Mouse (Mus musculus) embryonic facial prominence, embryonic 12.5 days (tissue): ENCODE measurements around the gene Nr1i3. TPM values are rescaled to one million over a fixed set of nuclear protein-coding genes. Genes with fewer than 3 reads are reported as not detected.
A peak's percentile ranks its signal among the peaks of the same experiment; 100 is the strongest.
"Not testable (repeated sequence)": the region's sequence is repeated elsewhere in the genome, so short reads cannot be mapped to it uniquely, and the experiment has no call there.

Experiments
- ATAC-seq: fragments of 200-750 bp; cut with Nextera tagmentation; 2 replicates; pipeline ENCODE4 v1.8.0; 2017; ENCODE audit not compliant: insufficient number of reproducible peaks, insufficient read depth, low FRiP score, low TSS enrichment
- H3K27ac ChIP-seq: fragments of 300-500 bp; sonication (generic); 2 replicates; pipeline ENCODE4 v1.5.1; 2016; ENCODE audit warnings: mild to moderate bottlenecking
- H3K27me3 ChIP-seq: fragments of 300-500 bp; sonication (generic); 2 replicates; pipeline ENCODE4 v1.6.1; 2016; ENCODE audit warnings: mild to moderate bottlenecking, moderate library complexity
- H3K36me3 ChIP-seq: fragments of 300-500 bp; sonication (generic); 2 replicates; pipeline ENCODE4 v1.6.1; 2016; ENCODE audit warnings: mild to moderate bottlenecking
- H3K4me1 ChIP-seq: fragments of 300-500 bp; sonication (generic); 2 replicates; pipeline ENCODE4 v1.6.1; 2016
- H3K4me2 ChIP-seq: fragments of 300-500 bp; sonication (generic); replicated peaks from 2 replicates; pipeline ENCODE4 v1.6.1; 2016; ENCODE audit warnings: mild to moderate bottlenecking, moderate library complexity
- H3K4me3 ChIP-seq: fragments of 300-500 bp; sonication (generic); 2 replicates; pipeline ENCODE4 v1.5.1; 2016; ENCODE audit warnings: mild to moderate bottlenecking
- H3K9ac ChIP-seq: fragments of 300-500 bp; sonication (generic); 2 replicates; pipeline ENCODE4 v1.6.1; 2016; ENCODE audit warnings: mild to moderate bottlenecking, moderate library complexity
- H3K9me3 ChIP-seq: fragments of 300-500 bp; sonication (generic); 2 replicates; pipeline ENCODE4 v1.6.1; 2016; ENCODE audit warnings: mild to moderate bottlenecking, moderate library complexity
- WGBS: fragments of 180-500 bp; shearing (Covaris S2); methylation state at CpG from one replicate; pipeline ENCODE4 v1.1.7; 2016; 5-methylcytosine and 5-hydroxymethylcytosine counted together
- polyA plus RNA-seq: library from polyadenylated mRNA; unstranded; fragments of >200 nt; fragmentation: Nextera tagmentation; extraction: Ambion mirVana; gene quantifications from 2 replicates; pipeline ENCODE4 v1.2.1, GENCODE M21; 2016

Nr1i3 gene
- polyA plus RNA-seq, 1 experiment from 2014 or later: 0.26 TPM

DNA sequence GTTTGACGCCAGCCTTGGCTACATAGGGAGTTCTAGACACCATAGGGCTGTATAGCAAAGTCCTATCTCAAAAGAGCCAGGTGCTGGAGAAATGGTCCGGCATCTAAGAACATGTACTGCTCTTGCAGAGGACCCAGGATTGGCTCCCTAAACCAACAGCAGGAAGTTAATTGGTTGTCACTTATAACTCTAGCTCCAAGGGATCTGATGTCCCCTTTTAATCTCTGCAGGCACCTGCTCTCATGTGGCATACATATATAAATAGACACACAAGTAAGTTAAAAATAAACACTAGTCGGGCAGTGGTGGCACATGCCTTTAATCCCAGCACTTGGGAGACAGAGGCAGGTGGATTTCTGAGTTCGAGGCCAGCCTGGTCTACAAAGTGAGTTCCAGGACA is 22.0 kb downstream of the Nr1i3 start:
- Histone ChIP-seq H3K27me3 (no peaks in the 10 kb centered on the region), H3K4me3 (no peak overlapping the region), H3K9ac (no peak overlapping the region), H3K4me2 (no peak overlapping the region), H3K27ac (no peak overlapping the region), H3K9me3 (no peaks in the 10 kb centered on the region), H3K36me3 (peaks cover 72% of the 10 kb centered on the region), H3K4me1 (peaks cover under 1% of the 10 kb centered on the region)
- WGBS: 83% methylated on average over 4 of the region's 4 CpGs
- no peak for ATAC-seq

DNA sequence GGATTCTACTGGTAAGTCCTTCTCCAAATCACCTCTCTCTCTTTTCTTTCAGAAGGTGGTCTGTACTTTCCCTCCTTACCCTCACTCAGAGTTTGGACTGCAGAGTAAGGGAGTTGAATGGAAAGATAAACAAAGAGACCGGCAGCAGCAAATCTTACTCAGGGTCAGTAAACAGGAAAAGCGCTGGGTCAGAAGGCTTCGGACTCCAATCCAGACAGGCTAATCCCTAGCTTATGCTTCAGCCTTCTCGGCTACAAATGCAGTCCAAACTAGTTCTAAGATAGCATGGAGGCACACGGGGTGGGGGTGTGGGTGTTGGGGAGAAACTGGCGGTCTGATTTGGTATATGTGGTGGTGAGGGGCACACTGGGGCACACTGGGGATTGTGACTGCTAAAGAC is 23.7 kb downstream of the Nr1i3 start:
- no peaks in the 10 kb centered on the region for H3K4me1 ChIP-seq
- peaks cover 89% of the 10 kb centered on the region for H3K36me3 ChIP-seq
- H3K4me3 ChIP-seq: no peak overlapping the region
- H3K9me3 ChIP-seq: no peaks in the 10 kb centered on the region
- WGBS: 82% methylated on average over 6 of the region's 6 CpGs
- no peak overlapping the region for H3K4me2 ChIP-seq
- no peaks in the 10 kb centered on the region for H3K27me3 ChIP-seq
- no peak overlapping the region for H3K9ac ChIP-seq
- ATAC-seq: no peak
- no peak overlapping the region for H3K27ac ChIP-seq

DNA sequence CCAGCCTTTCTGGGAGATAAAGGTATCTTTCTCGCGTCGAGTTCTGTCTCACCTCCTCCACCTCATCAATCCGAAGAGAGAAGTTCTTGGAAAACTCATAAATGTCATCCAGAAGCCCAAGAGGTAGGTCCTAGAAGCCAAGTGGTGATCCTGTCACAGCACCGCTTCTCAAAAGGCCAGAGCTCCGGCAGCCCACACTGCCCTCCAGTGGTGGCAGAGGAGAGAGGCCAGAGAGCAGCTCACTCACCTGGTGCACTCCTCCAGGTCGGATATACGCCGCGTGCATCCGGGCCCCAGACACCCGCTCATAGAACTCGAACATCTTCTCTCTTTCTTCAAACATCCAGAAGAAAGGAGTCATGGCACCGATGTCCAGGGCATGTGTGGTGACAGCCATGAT is 24.7 kb downstream of the Nr1i3 start:
- no peak overlapping the region for H3K4me2 ChIP-seq
- no peaks in the 10 kb centered on the region for H3K27me3 ChIP-seq
- H3K4me3 ChIP-seq: no peak overlapping the region
- H3K9me3 ChIP-seq: no peaks in the 10 kb centered on the region
- 75% methylated on average over 14 of the region's 14 CpGs for WGBS
- H3K9ac ChIP-seq: no peak overlapping the region
- peaks cover 96% of the 10 kb centered on the region for H3K36me3 ChIP-seq
- H3K4me1 ChIP-seq: no peaks in the 10 kb centered on the region
- H3K27ac ChIP-seq: no peak overlapping the region
- ATAC-seq: no peak

DNA sequence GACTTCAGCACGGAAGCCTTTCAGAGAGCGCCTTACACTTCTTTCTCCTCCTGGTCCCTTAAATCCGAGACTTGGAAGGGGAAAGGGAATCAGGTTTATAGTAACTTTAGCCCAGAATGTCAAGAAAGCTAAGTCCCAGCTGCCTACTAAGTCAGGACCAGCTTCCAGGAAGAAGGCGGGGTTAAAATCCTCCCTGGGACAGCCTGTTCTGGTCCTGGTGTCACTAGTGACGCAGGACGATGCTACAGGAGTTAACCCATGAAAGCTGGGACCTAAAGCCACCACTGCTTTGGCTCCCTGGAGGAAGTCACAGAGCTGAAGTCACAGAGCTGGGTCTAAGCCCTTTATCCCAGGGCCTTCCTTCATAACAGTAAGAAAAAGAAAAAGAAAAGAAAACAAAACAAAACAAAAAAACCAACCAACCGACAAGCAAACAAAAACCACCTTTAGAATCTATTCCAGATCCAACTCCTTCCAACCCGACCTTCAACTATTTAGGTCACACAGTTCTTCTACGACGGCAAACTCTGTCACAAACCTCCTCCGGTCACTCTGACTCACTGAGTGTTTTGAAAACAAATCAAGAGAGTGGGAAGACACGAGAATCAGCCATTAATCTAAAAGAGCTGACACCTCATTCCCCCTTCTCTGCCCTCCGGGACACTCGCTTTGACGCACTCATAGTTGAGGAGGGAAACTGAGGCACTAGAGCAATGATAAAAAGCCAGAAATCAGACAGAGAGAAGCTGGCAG is 26.4 kb downstream of the Nr1i3 start:
- ATAC-seq: no peak
- Histone ChIP-seq H3K27ac (no peak overlapping the region), H3K4me3 (no peak overlapping the region), H3K9ac (no peak overlapping the region), H3K36me3 (peaks cover 85% of the 10 kb centered on the region), H3K4me2 (no peak overlapping the region), H3K27me3 (no peaks in the 10 kb centered on the region), H3K4me1 (0 out of 2 replicates have a peak, but pooled peaks cover 3% of the 10 kb centered on the region), H3K9me3 (no peaks in the 10 kb centered on the region)
- WGBS: 74% methylated on average over 15 of the region's 15 CpGs

DNA sequence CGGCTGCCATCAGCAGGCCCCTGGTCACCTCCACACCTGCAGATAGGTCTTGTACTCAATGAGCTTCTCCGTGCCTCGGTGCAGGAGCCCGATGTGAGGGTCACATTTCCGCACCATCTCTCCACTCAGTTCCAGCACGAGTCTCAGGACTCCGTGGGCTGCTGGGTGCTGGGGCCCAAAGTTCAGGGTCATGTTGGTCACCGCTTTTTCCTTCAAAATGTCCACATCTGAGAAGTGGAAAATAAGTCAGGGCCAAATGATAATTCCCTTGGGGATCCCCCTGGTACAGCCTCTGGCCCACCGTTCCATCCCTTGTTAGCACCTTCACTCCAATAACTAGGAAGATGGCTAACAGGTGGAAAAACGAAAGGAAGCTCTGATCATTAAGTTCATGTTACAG is 27.1 kb downstream of the Nr1i3 start:
- Histone ChIP-seq H3K36me3 (peaks cover 83% of the 10 kb centered on the region), H3K4me3 (no peak overlapping the region), H3K4me2 (no peak overlapping the region), H3K9ac (no peak overlapping the region), H3K27ac (no peak overlapping the region), H3K27me3 (no peaks in the 10 kb centered on the region), H3K4me1 (peaks cover 9% of the 10 kb centered on the region; the same call in 1 of the 2 replicates), H3K9me3 (no peaks in the 10 kb centered on the region)
- no peak for ATAC-seq
- 86% methylated on average over 10 of the region's 10 CpGs for WGBS

DNA sequence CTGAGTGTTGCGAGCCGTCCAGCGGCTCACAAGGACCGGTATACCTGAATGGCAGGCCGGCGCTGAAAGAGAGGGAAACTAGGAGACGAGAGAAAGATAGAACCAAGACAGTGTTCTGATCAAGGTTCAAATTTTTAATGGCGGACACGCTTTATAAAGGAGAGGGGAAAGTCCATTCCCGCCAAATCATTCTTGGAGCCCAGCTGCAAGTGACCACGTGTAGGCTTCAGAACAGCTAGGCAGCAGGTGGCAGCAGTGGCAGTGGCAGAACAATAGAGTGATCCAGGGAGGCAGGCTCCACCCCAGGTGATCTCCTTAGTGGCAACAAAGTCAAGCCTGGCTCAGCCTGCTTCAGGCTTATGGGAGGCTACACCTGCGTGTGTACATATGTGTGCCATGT is 28.2 kb downstream of the Nr1i3 start:
- H3K9ac ChIP-seq: not testable (repeated sequence)
- peaks cover 73% of the 10 kb centered on the region for H3K36me3 ChIP-seq
- WGBS: 83% methylated on average over 12 of the region's 12 CpGs

DNA sequence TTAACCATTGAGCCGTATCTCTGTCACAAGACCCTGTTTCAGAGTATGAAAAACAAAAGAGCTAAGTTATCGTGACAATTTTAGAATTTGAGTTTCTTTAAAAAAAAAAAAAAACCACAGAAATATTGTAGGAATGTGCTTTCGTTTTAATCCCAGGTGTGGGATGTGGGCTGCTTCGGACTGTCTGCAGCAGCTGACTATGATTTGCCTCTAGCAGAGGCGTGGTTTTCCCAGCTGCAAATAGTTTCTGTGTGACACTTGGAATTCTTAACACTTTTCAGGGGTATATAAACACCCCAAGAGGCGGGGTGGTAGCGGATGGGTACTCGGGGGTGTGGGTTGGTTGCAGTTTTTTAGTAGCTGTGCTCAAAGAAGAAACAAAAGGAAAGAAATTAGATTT is 31.6 kb downstream of the Nr1i3 start:
- Histone ChIP-seq H3K27me3 (no peaks in the 10 kb centered on the region), H3K4me2 (peak overlapping the region; percentile 70; the same call in 1 of the 2 replicates), H3K4me3 (no peak overlapping the region), H3K27ac (no peak overlapping the region), H3K4me1 (peaks cover 42% of the 10 kb centered on the region), H3K36me3 (peaks cover 41% of the 10 kb centered on the region), H3K9ac (no peak overlapping the region), H3K9me3 (no peaks in the 10 kb centered on the region)
- ATAC-seq: no peak
- WGBS: 81% methylated on average over 8 of the region's 8 CpGs

More for the DNA sequence above, 28.2 kb downstream of the Nr1i3 start:
- H3K4me2 ChIP-seq, H3K27me3 ChIP-seq, ATAC-seq, H3K9me3 ChIP-seq, H3K27ac ChIP-seq, H3K4me3 ChIP-seq: not testable (repeated sequence)
- H3K4me1 ChIP-seq: peaks cover 13% of the 10 kb centered on the region; the same call in 1 of the 2 replicates

DNA sequence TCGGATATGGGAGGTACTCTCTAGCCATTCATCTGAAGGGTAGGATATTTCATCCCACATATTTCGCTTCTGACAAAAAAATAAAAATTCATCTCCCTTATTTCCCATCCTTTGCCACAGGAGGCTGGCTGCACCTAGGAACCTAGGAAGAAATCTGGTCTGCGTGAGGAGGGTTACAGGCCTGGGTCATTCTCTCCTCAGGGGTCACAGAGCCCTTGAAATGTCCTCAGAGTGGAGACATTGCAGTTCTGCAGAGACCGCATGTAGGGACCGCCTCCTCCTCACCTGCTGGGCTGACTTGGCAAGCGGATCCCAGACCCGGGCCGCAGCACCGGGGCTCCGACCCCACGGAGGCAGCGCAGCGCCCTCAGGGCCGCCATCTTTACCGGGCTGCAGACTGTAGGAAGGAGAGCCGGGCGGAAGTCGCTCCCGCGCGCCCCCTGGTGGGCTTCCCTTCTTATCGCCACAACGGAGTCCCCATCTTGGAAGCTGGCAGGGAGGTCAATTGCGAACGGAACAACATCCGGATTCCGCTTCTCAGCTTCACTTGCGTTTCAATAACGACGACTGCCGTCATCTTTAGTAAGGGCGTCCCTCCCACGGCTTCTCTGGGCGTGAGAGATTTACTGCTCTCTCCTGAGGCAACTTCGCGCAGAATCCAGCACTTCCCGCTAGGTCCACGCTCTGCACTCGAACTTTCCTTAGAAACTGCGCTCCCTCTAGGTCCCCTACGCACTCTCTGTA is 33.1 kb downstream of the Nr1i3 start:
- Histone ChIP-seq H3K36me3 (peaks cover 26% of the 10 kb centered on the region), H3K9me3 (no peaks in the 10 kb centered on the region), H3K4me3 (peak overlapping the region; percentile 60), H3K27me3 (no peaks in the 10 kb centered on the region), H3K9ac (peak overlapping the region; percentile 72), H3K4me2 (peak overlapping the region; percentile 70), H3K4me1 (peaks cover 56% of the 10 kb centered on the region), H3K27ac (peak overlapping the region; percentile 94)
- peak; percentile 86 for ATAC-seq
- WGBS: under 1% methylated on average over 41 of the region's 41 CpGs

DNA sequence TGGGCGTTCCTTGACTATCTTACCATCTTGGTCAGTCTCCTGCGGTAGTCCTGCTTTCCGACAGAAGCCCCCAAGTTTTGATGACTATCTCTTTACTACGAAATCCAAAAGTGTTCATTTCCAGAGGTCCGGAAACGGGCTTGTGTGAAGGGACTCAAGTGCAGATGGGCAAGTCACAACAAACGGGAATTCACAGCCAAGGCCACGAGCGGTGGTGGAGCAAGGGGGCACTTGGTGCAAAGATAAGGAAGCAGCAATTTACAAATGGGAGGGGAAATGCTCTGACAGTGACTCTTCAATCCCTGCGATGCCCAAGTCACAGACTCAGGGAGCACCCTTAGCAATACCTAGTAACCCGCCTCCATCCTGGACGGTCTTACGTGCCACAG is 33.7 kb downstream of the Nr1i3 start:
- Histone ChIP-seq H3K27ac (peak overlapping the region; percentile 94), H3K9me3 (no peaks in the 10 kb centered on the region), H3K9ac (peak overlapping the region; percentile 49; the same call in 1 of the 2 replicates), H3K4me2 (peak overlapping the region; percentile 62), H3K4me1 (peaks cover 60% of the 10 kb centered on the region), H3K27me3 (no peaks in the 10 kb centered on the region), H3K4me3 (peak overlapping the region; percentile 60), H3K36me3 (peaks cover 20% of the 10 kb centered on the region)
- WGBS: 11% methylated on average over 13 of the region's 13 CpGs
- no peak for ATAC-seq

DNA sequence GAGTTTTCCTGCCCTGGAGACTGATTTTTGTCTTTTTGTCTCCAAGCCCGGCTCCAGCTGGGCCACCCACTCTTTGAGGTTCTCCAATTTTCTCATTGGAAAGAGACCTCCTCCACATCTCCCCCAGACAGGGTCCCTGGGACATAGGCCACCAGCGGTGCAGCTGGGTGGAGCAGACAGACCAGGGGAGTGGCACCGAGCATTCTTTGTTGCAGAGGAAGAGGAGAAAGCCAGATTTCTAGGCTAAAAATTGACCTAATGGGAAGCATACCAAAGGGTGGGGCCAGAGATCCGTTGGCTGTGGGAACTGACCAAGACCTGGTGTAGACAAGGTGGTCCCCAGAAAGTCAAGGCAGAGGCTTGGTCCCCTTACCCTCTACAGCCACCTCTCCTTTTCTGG is 34.1 kb downstream of the Nr1i3 start:
- Histone ChIP-seq H3K4me3 (no peak overlapping the region), H3K9ac (peak overlapping the region; percentile 49; the same call in 1 of the 2 replicates), H3K9me3 (no peaks in the 10 kb centered on the region), H3K36me3 (peaks cover 17% of the 10 kb centered on the region), H3K27ac (peak overlapping the region; percentile 94), H3K4me2 (peak overlapping the region; percentile 62), H3K27me3 (no peaks in the 10 kb centered on the region), H3K4me1 (peaks cover 65% of the 10 kb centered on the region)
- ATAC-seq: no peak
- 20% methylated on average over 4 of the region's 4 CpGs for WGBS

DNA sequence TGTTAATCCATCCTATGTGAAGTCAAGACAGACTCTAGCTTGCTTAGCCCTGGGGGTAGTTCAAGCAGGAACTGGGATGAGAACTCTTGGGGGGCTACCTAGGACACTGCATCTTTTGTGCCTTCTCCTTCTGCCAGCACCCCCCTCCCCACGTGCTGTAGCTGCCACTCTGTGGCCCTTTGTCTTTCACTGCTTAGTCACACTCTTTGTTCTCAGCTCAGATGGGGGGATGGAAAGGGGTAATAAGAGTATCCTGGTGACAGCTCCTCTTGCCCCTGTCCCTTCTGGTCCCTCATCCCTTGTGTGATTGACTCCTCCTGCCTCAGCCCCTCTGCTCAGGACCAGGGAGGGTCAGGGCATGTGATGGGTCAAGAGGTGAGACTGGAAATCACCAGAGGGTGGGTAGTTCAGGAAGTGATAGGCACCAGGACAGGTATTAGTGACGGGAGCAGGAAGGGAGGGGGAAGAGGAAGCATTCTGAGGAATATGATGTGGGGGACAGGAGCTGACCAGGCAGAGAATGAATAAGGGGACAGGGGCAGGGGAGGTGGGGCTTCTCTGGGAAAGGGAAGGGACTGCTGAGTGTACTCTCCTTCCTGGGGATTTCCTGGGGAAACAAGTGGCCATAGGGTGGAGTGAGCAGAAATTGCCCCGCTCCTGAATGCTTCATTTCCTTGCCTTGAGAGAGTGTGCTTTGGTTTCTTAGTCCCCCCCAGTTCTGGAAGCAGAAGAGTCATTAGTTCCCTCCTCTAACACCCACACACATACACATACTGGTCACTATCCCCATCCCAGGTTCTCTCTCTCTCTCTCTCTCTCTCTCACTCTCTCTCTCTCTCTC is 34.8 kb downstream of the Nr1i3 start:
- Histone ChIP-seq H3K4me1 (peaks cover 70% of the 10 kb centered on the region), H3K4me3 (no peak overlapping the region), H3K9ac (no peak overlapping the region), H3K27me3 (no peaks in the 10 kb centered on the region), H3K4me2 (no peak overlapping the region), H3K9me3 (no peaks in the 10 kb centered on the region), H3K36me3 (peaks cover 10% of the 10 kb centered on the region), H3K27ac (peak overlapping the region; percentile 94)
- ATAC-seq: no peak
- 35% methylated on average over 3 of the region's 3 CpGs for WGBS
